Mouse (Mus musculus) heart, postnatal 0 days (tissue): ENCODE measurements around the gene 5730596B20Rik.

ENCODE experiments used
- CTCF ChIP-seq: IDR thresholded peaks from 2 replicates; pipeline ENCODE4 v1.5.1; 2016; ENCODE audit warnings: antibody characterized with exemption, control low read depth, low read depth
- EP300 ChIP-seq: IDR thresholded peaks from 2 replicates; pipeline ENCODE4 v1.6.1; 2016; ENCODE audit warnings: antibody characterized with exemption, low read depth

- no peak for TF ChIP-seq CTCF
- no peak for TF ChIP-seq EP300
These were observed 39.3 kb upstream of the 5730596B20Rik start for GRCm38 (mm10) chr6:52137841-52138535.
